Mouse (Mus musculus) testis, adult 2 months (tissue): ENCODE measurements around the gene Ago1. TPM values are rescaled to one million over a fixed set of nuclear protein-coding genes. Genes with fewer than 3 reads are reported as not detected.

Experiments
- H3K27ac ChIP-seq: fragments of 200-500 bp; 2 replicates; pipeline ENCODE4 v1.5.1; 2012; ENCODE audit warnings: low read depth, low read length; ENCODE audit not compliant: control insufficient read depth, insufficient read depth
- H3K27me3 ChIP-seq: fragments of 200-500 bp; 2 replicates; pipeline ENCODE4 v1.6.1; 2012; ENCODE audit warnings: mild to moderate bottlenecking, low read length, moderate library complexity; ENCODE audit not compliant: control insufficient read depth, insufficient read depth
- H3K36me3 ChIP-seq: fragments of 200-500 bp; 2 replicates; pipeline ENCODE4 v1.6.1; 2012; ENCODE audit warnings: mild to moderate bottlenecking, low read length; ENCODE audit not compliant: control insufficient read depth, insufficient read depth
- H3K4me1 ChIP-seq: fragments of 200-500 bp; 2 replicates; pipeline ENCODE4 v1.6.1; 2012; ENCODE audit warnings: low read length; ENCODE audit not compliant: control insufficient read depth, insufficient read depth
- H3K4me3 ChIP-seq: fragments of 200-500 bp; 2 replicates; pipeline ENCODE4 v1.5.1; 2012; ENCODE audit warnings: low read depth, mild to moderate bottlenecking, low read length, moderate library complexity, mixed read lengths; ENCODE audit not compliant: control insufficient read depth
- CTCF ChIP-seq: fragments of 200-500 bp; IDR thresholded peaks from 2 replicates; pipeline ENCODE4 v1.5.1; 2012; ENCODE audit warnings: low read depth, mild to moderate bottlenecking, inconsistent platforms, low read length, moderate library complexity; ENCODE audit not compliant: control insufficient read depth, insufficient read depth, insufficient replicate concordance
- POLR2A ChIP-seq: fragments of 200-500 bp; IDR thresholded peaks from 2 replicates; pipeline ENCODE4 v1.6.1; 2012; ENCODE audit warnings: low read depth, mild to moderate bottlenecking, inconsistent platforms, low read length, moderate library complexity; ENCODE audit not compliant: control insufficient read depth
- polyA plus RNA-seq: library from polyadenylated mRNA; depleted of rRNA; stranded (reverse); fragments of >200 nt; gene quantifications from 2 replicates; pipeline ENCODE4 v1.2.3, GENCODE M21; 2012

Gene Ago1
- polyA plus RNA-seq, 1 experiment = 3.6 TPM

GRCm38 (mm10) chr4:126434094-126434493 is 34.3 kb downstream of the Ago1 start:
- Histone ChIP-seq H3K36me3 (no peaks in the 10 kb centered on the region), H3K4me3 (no peak overlapping the region), H3K27me3 (no peaks in the 10 kb centered on the region), H3K4me1 (no peaks in the 10 kb centered on the region; the same call in 1 of the 2 replicates), H3K27ac (no peak overlapping the region)
- TF ChIP-seq CTCF = no peak
- no peak for TF ChIP-seq POLR2A

GRCm38 (mm10) chr4:126433175-126433574 is 35.2 kb downstream of the Ago1 start:
- no peak overlapping the region for H3K27ac ChIP-seq
- no peak overlapping the region for H3K4me3 ChIP-seq
- no peaks in the 10 kb centered on the region; the same call in 1 of the 2 replicates for H3K4me1 ChIP-seq
- no peaks in the 10 kb centered on the region for H3K36me3 ChIP-seq
- no peak for TF ChIP-seq POLR2A
- H3K27me3 ChIP-seq = no peaks in the 10 kb centered on the region

GRCm38 (mm10) chr4:126431746-126432145 is 36.6 kb downstream of the Ago1 start:
- no peak overlapping the region for H3K27ac ChIP-seq
- no peaks in the 10 kb centered on the region for H3K36me3 ChIP-seq
- TF ChIP-seq POLR2A (no peak), CTCF (no peak)
- H3K4me3 ChIP-seq = no peak overlapping the region
- no peaks in the 10 kb centered on the region for H3K27me3 ChIP-seq
- no peaks in the 10 kb centered on the region; the same call in 1 of the 2 replicates for H3K4me1 ChIP-seq

GRCm38 (mm10) chr4:126429347-126430079 is 38.9 kb downstream of the Ago1 start, which contains the start of gene Ago3:
Gene Ago3 (minus strand): TSS chr4:126429556.
- TF ChIP-seq POLR2A = peak; percentile 71
- TF ChIP-seq CTCF = no peak
- peak within 1 kb of the TSS; percentile 97 for H3K4me3 ChIP-seq
- H3K27ac ChIP-seq = peak within 1 kb of the TSS; percentile 95
- H3K4me1 ChIP-seq = no peaks in the 10 kb centered on the region; the same call in 1 of the 2 replicates
- H3K36me3 ChIP-seq = no peaks in the 10 kb centered on the region
- no peaks in the 10 kb centered on the region for H3K27me3 ChIP-seq

- no peaks in the 10 kb centered on the region; the same call in 1 of the 2 replicates for H3K4me1 ChIP-seq
- peak overlapping the region; percentile 79 for H3K27ac ChIP-seq
- no peaks in the 10 kb centered on the region for H3K36me3 ChIP-seq
- H3K27me3 ChIP-seq = no peaks in the 10 kb centered on the region
- H3K4me3 ChIP-seq = peak overlapping the region; percentile 97
- TF ChIP-seq CTCF = no peak
- no peak for TF ChIP-seq POLR2A
These were observed 39.6 kb downstream of the Ago1 start for GRCm38 (mm10) chr4:126428682-126429346.

GRCm38 (mm10) chr4:126423866-126424265 is 44.5 kb downstream of the Ago1 start:
- no peaks in the 10 kb centered on the region for H3K4me1 ChIP-seq
- no peak for TF ChIP-seq CTCF
- TF ChIP-seq POLR2A = no peak
- H3K4me3 ChIP-seq = no peak overlapping the region
- H3K27ac ChIP-seq = no peak overlapping the region
- no peaks in the 10 kb centered on the region for H3K36me3 ChIP-seq
- H3K27me3 ChIP-seq = no peaks in the 10 kb centered on the region

GRCm38 (mm10) chr4:126415707-126416106 is 52.7 kb downstream of the Ago1 start:
- no peaks in the 10 kb centered on the region for H3K27me3 ChIP-seq
- TF ChIP-seq POLR2A (no peak), CTCF (no peak)
- no peak overlapping the region for H3K27ac ChIP-seq
- H3K4me3 ChIP-seq = no peak overlapping the region
- no peaks in the 10 kb centered on the region for H3K4me1 ChIP-seq
- H3K36me3 ChIP-seq = no peaks in the 10 kb centered on the region; the same call in 1 of the 2 replicates
